Mouse (Mus musculus): ENCODE measurements around the gene Zfp944. TPM values are rescaled to one million over a fixed set of nuclear protein-coding genes. Genes with fewer than 3 reads are reported as not detected.
"Not testable (repeated sequence)": the region's sequence is repeated elsewhere in the genome, so short reads cannot be mapped to it uniquely, and the experiment has no call there.

Zfp944 gene
- polyA plus RNA-seq (2016; fragmentation: Nextera tagmentation; extraction: Ambion mirVana), result 9.6 and 13.5 TPM in 2 replicates

- Histone ChIP-seq H3K4me3 (peak within 1 kb of the TSS; percentile 63), H3K36me3 (peaks cover 42% of the 10 kb centered on the region), H3K4me1 (replicated peaks) (peaks cover 12% of the 10 kb centered on the region), H3K27ac (peak within 1 kb of the TSS; percentile 90), H3K9me3 (peaks cover 25% of the 10 kb centered on the region)
- H3K27me3 ChIP-seq (ENCODE audit: insufficient read depth, poor library complexity, severe bottlenecking), result not testable (repeated sequence)
- under 1% methylated on average over 33 of the region's 43 CpGs for WGBS
- peak; percentile 75 for DNase-seq (ENCODE audit: low spot score)
Observed at GRCm38 (mm10) chr17:22361101-22361781, at the start of gene Zfp944, which contains the start of gene Zfp758. Gene Zfp944, minus strand, starts transcription at chr17:22361400. Gene Zfp758, plus strand, starts transcription at chr17:22361453.

- WGBS, result 76% methylated on average over 2 of the region's 2 CpGs
- peaks cover 9% of the 10 kb centered on the region for H3K9me3 ChIP-seq
- no peaks in the 10 kb centered on the region for H3K4me1 ChIP-seq (replicated peaks)
- H3K27ac ChIP-seq, result no peak overlapping the region
- H3K36me3 ChIP-seq, result no peaks in the 10 kb centered on the region
- no peak overlapping the region for H3K4me3 ChIP-seq
- H3K27me3 ChIP-seq (ENCODE audit: insufficient read depth, poor library complexity, severe bottlenecking), result no peaks in the 10 kb centered on the region
- no peak for DNase-seq (ENCODE audit: low spot score)
Observed at GRCm38 (mm10) chr17:22410756-22411155, 49.6 kb upstream of the Zfp944 start.

- Histone ChIP-seq H3K27ac (no peak overlapping the region), H3K36me3 (peaks cover 40% of the 10 kb centered on the region), H3K4me3 (no peak overlapping the region), H3K9me3 (peaks cover 45% of the 10 kb centered on the region), H3K4me1 (replicated peaks) (peaks cover 12% of the 10 kb centered on the region), H3K27me3 (ENCODE audit: insufficient read depth, poor library complexity, severe bottlenecking) (no peaks in the 10 kb centered on the region)
- WGBS, result 91% methylated on average over 3 of the region's 3 CpGs
- DNase-seq (ENCODE audit: low spot score), result no peak
Observed at GRCm38 (mm10) chr17:22363895-22364294, 2.7 kb upstream of the Zfp944 start.

- peaks cover 24% of the 10 kb centered on the region for H3K9me3 ChIP-seq
- no peak for DNase-seq (ENCODE audit: low spot score)
- H3K4me1 ChIP-seq (replicated peaks), result peaks cover 12% of the 10 kb centered on the region
- no peaks in the 10 kb centered on the region for H3K27me3 ChIP-seq (ENCODE audit: insufficient read depth, poor library complexity, severe bottlenecking)
- peak overlapping the region; percentile 83; the same call in 1 of the 2 replicates for H3K27ac ChIP-seq
- peak overlapping the region; percentile 63 for H3K4me3 ChIP-seq
- H3K36me3 ChIP-seq, result peaks cover 47% of the 10 kb centered on the region
- 34% methylated on average over 5 of the region's 5 CpGs for WGBS
Observed at GRCm38 (mm10) chr17:22360572-22360971, 628 bp downstream of the Zfp944 start.

- no peak overlapping the region for H3K27ac ChIP-seq
- peaks cover 79% of the 10 kb centered on the region for H3K36me3 ChIP-seq
- no peaks in the 10 kb centered on the region for H3K9me3 ChIP-seq
- no peaks in the 10 kb centered on the region for H3K27me3 ChIP-seq (ENCODE audit: insufficient read depth, poor library complexity, severe bottlenecking)
- no peaks in the 10 kb centered on the region for H3K4me1 ChIP-seq (replicated peaks)
- H3K4me3 ChIP-seq, result no peak overlapping the region
- peak; percentile 11 for DNase-seq (ENCODE audit: low spot score)
Observed at GRCm38 (mm10) chr17:22352794-22353193, 8.4 kb downstream of the Zfp944 start.

- H3K27ac ChIP-seq, result peak overlapping the region; percentile 88
- 13% methylated on average over 2 of the region's 2 CpGs for WGBS
- not testable (repeated sequence) for H3K27me3 ChIP-seq (ENCODE audit: insufficient read depth, poor library complexity, severe bottlenecking)
Observed at GRCm38 (mm10) chr17:22315247-22315646, 46.0 kb downstream of the Zfp944 start.

GRCm38 (mm10) chr17:22314730-22315226 is 46.4 kb downstream of the Zfp944 start, which contains the start of gene CT030661.1:
Gene CT030661.1, minus strand, starts transcription at chr17:22314837.
- not testable (repeated sequence) for H3K9me3 ChIP-seq; H3K27me3 ChIP-seq (ENCODE audit: insufficient read depth, poor library complexity, severe bottlenecking); H3K4me1 ChIP-seq (replicated peaks)
- peak within 1 kb of the TSS; percentile 67 for H3K4me3 ChIP-seq
- H3K27ac ChIP-seq, result peak within 1 kb of the TSS; percentile 88
- H3K36me3 ChIP-seq, result 0 out of 2 replicates have a peak, but pooled peaks cover 10% of the 10 kb centered on the region
- WGBS, result under 1% methylated on average over 20 of the region's 20 CpGs
- peak; percentile 86 for DNase-seq (ENCODE audit: low spot score)

More at GRCm38 (mm10) chr17:22315247-22315646, 46.0 kb downstream of the Zfp944 start:
- not testable (repeated sequence) for H3K36me3 ChIP-seq; DNase-seq (ENCODE audit: low spot score); H3K9me3 ChIP-seq; H3K4me1 ChIP-seq (replicated peaks)
- peak overlapping the region; percentile 67 for H3K4me3 ChIP-seq

- WGBS, result 3% methylated on average over 3 of the region's 3 CpGs
- peak overlapping the region; percentile 88 for H3K27ac ChIP-seq
- H3K27me3 ChIP-seq (ENCODE audit: insufficient read depth, poor library complexity, severe bottlenecking); H3K4me1 ChIP-seq (replicated peaks); H3K9me3 ChIP-seq: not testable (repeated sequence)
- H3K36me3 ChIP-seq, result peaks cover 14% of the 10 kb centered on the region; the same call in 1 of the 2 replicates
- peak overlapping the region; percentile 67 for H3K4me3 ChIP-seq
- DNase-seq (ENCODE audit: low spot score), result peak; percentile 11
Observed at GRCm38 (mm10) chr17:22314219-22314618, 47.0 kb downstream of the Zfp944 start.

Other genes starting within 250 kb of the Zfp944 start
- 1.2 and 1.8 TPM in 2 replicates for gene Zfp947, start 195.2 kb downstream of the Zfp944 start, polyA plus RNA-seq (2016; fragmentation: Nextera tagmentation; extraction: Ambion mirVana)
- gene Zfp994, start 135.8 kb downstream of the Zfp944 start, polyA plus RNA-seq (2016; fragmentation: Nextera tagmentation; extraction: Ambion mirVana), result 1.3 and 2.2 TPM in 2 replicates
- 6.1 and 8.3 TPM in 2 replicates for gene CT030661.1, start 46.6 kb downstream of the Zfp944 start, polyA plus RNA-seq (2016; fragmentation: Nextera tagmentation; extraction: Ambion mirVana)
- gene Zfp758, start 53 bp upstream of the Zfp944 start, polyA plus RNA-seq (2016; fragmentation: Nextera tagmentation; extraction: Ambion mirVana), result 7.6 and 7.8 TPM in 2 replicates
- gene Zfp946, start 62.8 kb upstream of the Zfp944 start, polyA plus RNA-seq (2016; fragmentation: Nextera tagmentation; extraction: Ambion mirVana), result 15.2 and 20.6 TPM in 2 replicates
- gene Vmn2r111, start 212.1 kb upstream of the Zfp944 start, polyA plus RNA-seq (2016; fragmentation: Nextera tagmentation; extraction: Ambion mirVana), result not detected in 2 replicates
- gene Vmn2r112, start 239.6 kb upstream of the Zfp944 start, polyA plus RNA-seq (2016; fragmentation: Nextera tagmentation; extraction: Ambion mirVana), result not detected in 2 replicates

Measured in hindbrain, embryonic 10.5 days (tissue).